Mouse (Mus musculus) small intestine, adult 2 months (tissue): ENCODE measurements around the gene Phc3.

Source experiments
- CTCF ChIP-seq: fragments of 200-500 bp; IDR thresholded peaks from 2 replicates; pipeline ENCODE4 v1.5.1; 2012; ENCODE audit warnings: low read depth, mild to moderate bottlenecking, control low read depth, inconsistent platforms, low read length, moderate library complexity, mixed read lengths; ENCODE audit not compliant: insufficient replicate concordance, insufficient read length; ENCODE audit errors: extremely low read depth
- POLR2A ChIP-seq: fragments of 200-500 bp; IDR thresholded peaks from 2 replicates; pipeline ENCODE4 v1.6.1; 2012; ENCODE audit warnings: low read depth, mild to moderate bottlenecking, control low read depth, inconsistent platforms, low read length, moderate library complexity

- TF ChIP-seq POLR2A (no peak), CTCF (no peak)
Observed at GRCm38 (mm10) chr3:31015682-31016443, 46.6 kb upstream of the Phc3 start.
